Mouse (Mus musculus) heart, postnatal 4 days (tissue): Measurements from ENCODE around the gene Tnni3k. TPM values are rescaled to one million over a fixed set of nuclear protein-coding genes. Genes with fewer than 3 reads are reported as not detected.
A peak's percentile ranks its signal among the peaks of the same experiment; 100 is the strongest.

Experiments used
- DNase-seq: peaks from one replicate; pipeline ENCODE4 v3.0.0; 2021
- total RNA-seq, 2 experiments: library from RNA; stranded (reverse); gene quantifications; 2 replicates each; pipeline ENCODE4 v1.2.3; 2021

The Tnni3k gene
- total RNA-seq, 2 experiments from 2014 or later = 116 to 120 TPM

- no peak for DNase-seq
Observed at GRCm38 (mm10) chr3:154949551-154949950, 105.7 kb downstream of the Tnni3k start.

GRCm38 (mm10) chr3:154945688-154946161 is 109.5 kb downstream of the Tnni3k start:
- DNase-seq = no peak

- DNase-seq = no peak
Observed at GRCm38 (mm10) chr3:154927757-154928156, 127.5 kb downstream of the Tnni3k start.

GRCm38 (mm10) chr3:154924936-154925335 is 130.3 kb downstream of the Tnni3k start:
- no peak for DNase-seq

GRCm38 (mm10) chr3:154915566-154915965 is 139.6 kb downstream of the Tnni3k start:
- no peak for DNase-seq

GRCm38 (mm10) chr3:154913641-154914040 is 141.6 kb downstream of the Tnni3k start:
- no peak for DNase-seq

GRCm38 (mm10) chr3:154896737-154897136 is 158.5 kb downstream of the Tnni3k start:
- DNase-seq = peak; percentile 49

- no peak for DNase-seq
Observed at GRCm38 (mm10) chr3:154893225-154893624, 162.0 kb downstream of the Tnni3k start.

GRCm38 (mm10) chr3:154885452-154885851 is 169.8 kb downstream of the Tnni3k start:
- peak; percentile 44 for DNase-seq

GRCm38 (mm10) chr3:154885048-154885447 is 170.2 kb downstream of the Tnni3k start:
- DNase-seq = no peak

GRCm38 (mm10) chr3:154881428-154881986 is 173.7 kb downstream of the Tnni3k start:
- no peak for DNase-seq

GRCm38 (mm10) chr3:154880536-154880939 is 174.7 kb downstream of the Tnni3k start:
- DNase-seq = peak; percentile 59

GRCm38 (mm10) chr3:154880108-154880507 is 175.1 kb downstream of the Tnni3k start:
- DNase-seq = no peak

GRCm38 (mm10) chr3:154879515-154879914 is 175.7 kb downstream of the Tnni3k start:
- no peak for DNase-seq

- DNase-seq = no peak
Observed at GRCm38 (mm10) chr3:154879080-154879479, 176.1 kb downstream of the Tnni3k start.

- DNase-seq = no peak
Observed at GRCm38 (mm10) chr3:154868807-154869206, 186.4 kb downstream of the Tnni3k start.

GRCm38 (mm10) chr3:154861921-154862320 is 193.3 kb downstream of the Tnni3k start:
- DNase-seq = no peak

GRCm38 (mm10) chr3:154859721-154860120 is 195.5 kb downstream of the Tnni3k start:
- DNase-seq = no peak

GRCm38 (mm10) chr3:154853257-154853656 is 201.9 kb downstream of the Tnni3k start:
- no peak for DNase-seq

GRCm38 (mm10) chr3:154852281-154852680 is 202.9 kb downstream of the Tnni3k start:
- no peak for DNase-seq

- no peak for DNase-seq
Observed at GRCm38 (mm10) chr3:154842247-154842646, 213.0 kb downstream of the Tnni3k start.

GRCm38 (mm10) chr3:154841076-154841475 is 214.1 kb downstream of the Tnni3k start:
- DNase-seq = no peak

- no peak for DNase-seq
Observed at GRCm38 (mm10) chr3:154837861-154838260, 217.3 kb downstream of the Tnni3k start.

GRCm38 (mm10) chr3:154836137-154836536 is 219.1 kb downstream of the Tnni3k start:
- DNase-seq = no peak

GRCm38 (mm10) chr3:154834373-154834772 is 220.8 kb downstream of the Tnni3k start:
- DNase-seq = no peak
